Mouse (Mus musculus) cerebellum, adult (tissue): ENCODE results near the gene Itga7.
"Not testable (repeated sequence)": the region's sequence is repeated elsewhere in the genome, so short reads cannot be mapped to it uniquely, and the experiment has no call there.

Experiments
- ATAC-seq: cut with Nextera tagmentation; 2 replicates; pipeline ENCODE4 v1.9.2; 2017; ENCODE audit warnings: mild to moderate bottlenecking, moderate library complexity, mixed read lengths; ENCODE audit not compliant: insufficient number of reproducible peaks, low FRiP score, low TSS enrichment

Gene Itga7

DNA sequence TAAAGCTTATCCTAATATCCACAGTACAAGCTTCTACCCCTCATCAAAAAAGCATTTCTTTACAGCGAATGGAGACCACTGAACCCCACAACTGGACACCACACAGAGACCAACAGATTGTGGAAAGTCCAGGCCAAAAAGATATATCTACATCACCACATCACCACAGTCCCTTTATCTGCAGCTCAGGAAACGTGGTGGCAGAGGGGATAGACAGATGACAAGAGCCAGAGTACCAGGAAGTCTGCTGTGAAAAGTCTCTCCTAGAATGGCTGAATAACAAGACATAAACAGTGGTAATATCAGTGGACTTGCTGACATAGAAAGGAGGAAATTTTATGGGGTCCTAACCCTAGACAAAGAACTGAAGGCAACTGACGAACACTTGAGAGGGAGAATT, 42.8 kb downstream of the Itga7 start:
- no peak for ATAC-seq

DNA sequence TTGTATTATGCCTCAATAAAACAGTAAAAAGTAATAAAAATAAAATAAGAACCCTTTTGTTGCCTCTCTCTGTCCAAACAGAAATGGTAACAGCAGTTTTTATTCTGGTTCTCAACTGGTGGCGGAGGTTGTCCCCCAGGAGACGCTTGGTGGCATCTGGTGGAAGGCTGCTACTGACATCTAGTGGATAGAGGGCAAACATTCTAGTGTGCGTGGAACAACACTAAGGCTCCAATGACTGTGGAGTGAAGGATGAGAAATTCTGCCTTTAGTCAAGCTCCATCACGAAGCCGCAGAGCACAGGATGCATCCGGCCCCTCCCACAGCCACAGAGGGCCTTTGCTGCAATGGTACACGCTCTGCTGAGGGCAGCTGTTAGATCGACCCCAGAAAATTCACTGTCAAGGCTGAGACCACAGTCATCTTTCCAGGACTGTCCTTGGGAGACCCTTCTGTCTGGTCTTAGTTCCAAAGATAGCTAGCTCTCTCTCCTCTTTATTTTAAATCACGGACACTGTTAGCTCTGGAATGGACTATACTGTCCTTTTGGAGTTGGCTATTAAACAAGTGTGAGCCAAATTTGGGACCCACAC, 44.0 kb downstream of the Itga7 start:
- peak; percentile 94 for ATAC-seq

DNA sequence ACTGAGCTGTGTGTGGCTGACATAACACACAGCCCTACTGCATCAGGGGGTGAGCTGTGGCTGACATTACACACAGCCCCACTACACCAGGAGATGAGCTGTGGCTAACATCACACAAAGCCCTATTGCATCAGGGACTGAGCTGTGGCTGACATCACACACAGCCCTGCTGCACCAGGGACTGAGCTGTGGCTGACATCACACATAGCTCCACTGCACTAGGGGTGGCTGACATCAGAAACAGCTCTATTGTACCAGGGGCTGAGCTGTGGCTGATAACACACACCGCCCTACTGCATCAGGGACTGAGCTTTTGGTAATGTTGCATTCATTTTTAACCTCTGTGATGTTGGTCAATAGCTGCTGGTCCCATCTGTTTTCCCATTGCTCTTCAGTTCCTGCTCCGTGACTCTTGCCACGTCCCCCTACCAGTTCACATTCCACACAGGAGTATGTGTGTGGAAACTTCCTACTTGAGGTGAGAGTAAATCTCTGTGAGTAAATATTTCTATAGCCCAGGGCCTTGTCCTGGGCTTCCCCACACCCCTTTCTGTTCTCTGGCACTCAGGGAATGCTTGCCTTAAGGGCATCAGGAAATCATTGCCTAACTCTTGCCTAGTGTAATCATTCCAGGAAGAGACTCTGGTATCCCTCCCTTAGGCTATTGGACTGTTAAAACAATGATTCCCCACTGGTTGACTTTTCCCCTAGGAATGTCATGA, 47.2 kb downstream of the Itga7 start:
- ATAC-seq: no peak

DNA sequence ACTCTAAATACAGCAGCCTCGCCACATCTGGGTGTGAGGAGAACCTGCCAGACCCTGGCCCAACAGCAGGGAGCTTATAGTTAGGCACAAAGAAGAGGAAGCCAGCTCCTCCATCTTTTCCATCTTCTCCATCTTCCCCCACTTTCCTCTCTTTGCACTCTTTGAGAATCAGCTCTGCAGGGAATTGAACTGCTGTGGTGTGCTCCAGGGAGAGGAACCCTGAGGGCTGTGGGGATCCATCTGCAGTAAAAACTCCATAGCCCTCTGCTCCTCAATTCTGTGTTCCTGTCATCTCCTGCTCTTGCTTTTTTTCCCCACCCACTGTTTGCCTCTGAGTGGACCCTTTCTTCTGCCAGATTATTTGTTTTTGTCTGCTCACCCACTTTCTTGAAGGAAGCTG, 55.5 kb downstream of the Itga7 start, which contains the start of gene Olfr9:
Gene Olfr9, plus strand, starts transcription at position 301 of the 400 bp plus-strand sequence.
- ATAC-seq: not testable (repeated sequence)

DNA sequence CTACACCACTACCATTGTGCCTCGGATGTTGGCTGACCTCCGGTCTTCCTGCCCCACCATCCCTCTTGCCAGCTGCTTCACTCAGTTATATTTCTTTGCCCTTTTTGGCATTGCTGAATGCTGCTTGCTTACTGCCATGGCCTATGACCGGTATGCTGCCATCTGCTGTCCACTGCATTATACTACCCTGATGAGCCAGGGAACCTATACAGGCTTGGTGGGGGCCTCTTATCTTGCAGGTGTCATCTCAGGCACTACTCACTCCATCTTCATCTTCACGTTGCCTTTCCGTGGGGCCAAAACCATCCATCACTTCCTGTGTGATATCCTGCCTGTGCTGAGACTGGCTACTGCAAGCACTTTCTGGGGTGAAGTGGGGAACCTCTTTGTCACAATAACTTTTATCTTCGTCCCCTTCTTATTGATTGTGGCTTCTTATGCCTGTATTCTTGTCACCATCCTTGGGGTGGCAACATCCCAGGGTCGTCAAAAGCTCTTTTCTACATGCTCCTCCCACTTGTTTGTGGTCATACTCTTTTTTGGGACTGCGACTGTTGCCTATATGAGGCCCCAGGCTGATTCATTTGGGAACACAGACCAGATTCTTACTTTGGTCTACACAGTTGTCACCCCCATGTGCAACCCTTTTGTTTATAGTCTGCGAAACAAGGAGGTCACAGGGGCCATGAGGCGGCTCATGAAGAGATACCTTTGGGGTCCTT, 56.7 kb downstream of the Itga7 start:
- ATAC-seq: 0 out of 2 replicates have a peak, but pooled peaks have one; percentile 58

DNA sequence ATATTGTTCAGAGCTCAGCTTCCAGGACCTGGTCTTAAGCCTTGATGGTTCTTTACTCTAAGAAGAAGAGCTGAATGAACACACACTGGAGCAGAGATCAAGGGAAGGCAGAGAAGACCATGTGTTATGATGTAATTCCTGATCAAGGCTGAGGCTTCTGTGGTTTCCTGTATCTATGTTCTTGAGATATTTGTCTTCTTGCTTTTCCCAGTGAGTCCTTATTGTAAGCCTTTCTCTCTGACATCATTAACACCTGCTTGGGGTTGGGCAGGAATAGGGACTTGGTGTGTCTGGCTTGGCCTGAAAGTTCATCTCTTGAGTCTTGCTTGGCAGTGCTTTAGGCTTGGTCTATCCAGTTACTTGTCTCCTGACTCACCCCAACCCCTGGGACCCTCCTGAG, 57.4 kb downstream of the Itga7 start:
- no peak for ATAC-seq

DNA sequence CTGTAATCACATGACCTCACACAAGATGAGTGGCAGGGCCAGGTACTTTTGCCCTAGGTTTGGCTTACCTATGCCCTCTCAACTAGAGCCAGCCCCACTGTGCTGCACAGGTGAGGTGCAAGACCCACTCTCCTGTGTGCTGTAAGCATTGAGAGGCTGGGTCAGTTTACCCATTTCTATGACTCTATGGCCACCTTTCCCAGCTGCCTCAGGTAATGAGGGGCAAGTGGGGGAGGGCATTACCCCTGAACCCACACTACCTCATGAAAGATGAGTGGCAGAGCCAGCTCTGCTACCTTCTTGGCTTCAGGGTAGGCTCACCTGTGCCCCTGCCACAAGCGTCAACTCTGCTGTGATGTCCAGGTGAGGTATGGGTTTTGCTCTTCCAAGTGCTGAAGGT, 62.2 kb downstream of the Itga7 start:
- no peak for ATAC-seq

DNA sequence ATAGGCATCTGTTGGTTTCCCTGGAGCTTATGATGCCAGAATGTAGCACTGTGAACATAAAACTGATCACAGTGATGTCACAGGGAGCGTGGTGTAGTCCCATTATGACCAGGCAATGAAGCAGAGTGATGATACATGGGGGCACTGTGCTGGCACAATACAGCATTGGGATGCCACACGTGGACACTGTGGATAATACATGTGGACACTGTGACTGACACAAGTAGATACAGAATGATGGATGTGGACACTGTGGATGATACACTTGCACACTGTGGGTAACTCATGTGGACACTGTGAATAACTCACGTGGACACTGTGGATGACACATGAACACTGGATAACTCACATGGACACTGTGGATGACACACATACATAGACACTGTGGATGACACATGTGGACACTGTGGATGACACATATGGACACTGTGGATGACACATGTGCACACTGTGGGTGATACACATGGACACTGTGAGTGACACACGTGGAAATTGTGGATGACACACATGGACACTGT, 63.0 kb downstream of the Itga7 start:
- ATAC-seq: no peak

DNA sequence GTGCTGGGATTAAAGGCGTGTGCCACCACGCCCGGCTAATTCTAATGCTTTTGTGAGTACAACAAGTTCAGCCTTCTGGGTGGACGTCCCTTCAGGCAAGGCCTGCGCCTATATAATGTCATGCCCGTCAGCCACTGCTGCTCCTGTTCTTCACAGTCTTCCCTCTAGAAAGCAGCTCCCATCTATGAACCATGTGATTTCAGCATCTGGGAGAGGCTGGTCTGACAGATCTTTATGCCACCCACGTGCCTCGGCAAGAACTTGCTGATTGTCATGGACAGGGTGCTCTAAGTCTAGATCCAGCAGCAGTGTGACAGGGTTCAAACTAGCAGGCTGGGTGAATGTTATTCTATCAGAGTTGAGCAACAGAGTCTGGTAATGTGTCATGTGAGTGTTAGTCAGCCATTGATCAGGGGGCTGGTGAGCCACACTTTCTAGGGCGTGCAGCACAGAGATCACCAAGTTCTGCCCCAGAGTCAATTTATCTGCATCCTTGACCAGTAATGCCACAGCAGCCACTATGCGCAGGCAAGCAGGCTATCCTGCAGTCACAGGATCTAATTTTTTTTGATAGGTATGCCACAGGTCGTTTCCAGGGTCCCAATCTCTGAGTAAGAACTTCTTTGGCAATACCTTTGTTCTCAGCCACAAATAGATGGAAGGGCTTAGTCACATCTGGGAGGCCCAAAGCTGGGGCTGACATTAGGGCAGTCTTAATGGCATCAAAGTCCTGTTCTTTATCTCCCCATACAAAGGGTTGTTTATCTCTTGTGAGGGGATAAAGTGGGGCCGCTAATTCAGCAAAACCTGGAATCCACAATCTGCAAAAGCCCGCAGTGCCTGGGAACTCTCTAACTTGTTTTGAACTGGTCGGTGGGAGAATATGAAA, 70.7 kb downstream of the Itga7 start:
- no peak for ATAC-seq
